Mouse (Mus musculus) bone marrow macrophage, adult 2 months (primary cell): ENCODE data around the gene Krtap5-4.
"Not testable (repeated sequence)": the region's sequence is repeated elsewhere in the genome, so short reads cannot be mapped to it uniquely, and the experiment has no call there.

Source experiments
- CTCF ChIP-seq: IDR thresholded peaks from 2 replicates; pipeline ENCODE4 v1.5.1; 2012; ENCODE audit warnings: low read depth, mild to moderate bottlenecking, low read length, moderate library complexity
- POLR2A ChIP-seq: IDR thresholded peaks from 2 replicates; pipeline ENCODE4 v1.6.1; 2012; ENCODE audit warnings: mild to moderate bottlenecking, low read depth, low read length, borderline replicate concordance

DNA sequence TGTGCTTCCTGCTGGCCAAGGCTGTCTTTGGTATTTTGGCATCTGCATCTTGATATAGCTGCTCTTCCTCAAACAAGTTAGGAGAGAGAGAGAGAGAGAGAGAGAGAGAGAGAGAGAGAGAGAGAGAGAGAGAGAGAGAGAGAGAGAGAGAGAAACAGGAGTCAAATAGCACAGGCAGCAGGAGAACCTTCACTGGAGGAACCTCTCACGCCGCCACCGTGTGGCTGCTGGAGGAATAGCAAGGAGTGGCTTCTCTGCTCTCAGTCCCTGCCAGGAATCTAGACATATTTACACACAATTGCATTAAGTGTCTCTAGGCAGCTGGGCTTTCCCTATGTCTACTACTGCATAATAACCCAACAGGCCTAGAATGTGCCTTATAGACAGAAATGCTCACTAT is 25.2 kb upstream of the Krtap5-4 start:
- TF ChIP-seq CTCF: 0 out of 2 replicates have a peak, but pooled peaks have one; percentile 21
- not testable (repeated sequence) for TF ChIP-seq POLR2A
